Mouse (Mus musculus) gastrocnemius, adult 2 months (tissue): Measurements from ENCODE around the gene Col4a1. TPM values are rescaled to one million over a fixed set of nuclear protein-coding genes. Genes with fewer than 3 reads are reported as not detected.
A peak's percentile ranks its signal among the peaks of the same experiment; 100 is the strongest.

ENCODE experiments used
- DNase-seq: peaks from one replicate; pipeline ENCODE4 v3.0.0; 2022
- H3K27ac ChIP-seq: fragments of 200-600 bp; 2 replicates; pipeline ENCODE4 v1.8.1; 2022; ENCODE audit warnings: mild to moderate bottlenecking
- H3K4me3 ChIP-seq: fragments of 200-600 bp; 2 replicates; pipeline ENCODE4 v1.8.1; 2022; ENCODE audit warnings: mild to moderate bottlenecking, moderate library complexity
- CTCF ChIP-seq: fragments of 200-600 bp; IDR thresholded peaks from 2 replicates; pipeline ENCODE4 v1.8.1; 2022; ENCODE audit warnings: antibody characterized with exemption, mild to moderate bottlenecking, moderate library complexity
- intact Hi-C: fragments of 180-260 bp; cut with DNase I; formaldehyde crosslinking; loops from one replicate; pipeline ENCODE4 v1.15.1; 2025
- total RNA-seq, 2 experiments: library from RNA; stranded (reverse); gene quantifications; 2 replicates each; pipeline ENCODE4 v1.2.3; 2021

Gene Col4a1
- total RNA-seq, 2 experiments from 2014 or later = 73.3 to 117 TPM

GRCm38 (mm10) chr8:11308570-11308998, 4.0 kb downstream of the Col4a1 start:
- intact Hi-C loops = no loop called here
- peak overlapping the region; percentile 94 for H3K27ac ChIP-seq
- DNase-seq = no peak
- TF ChIP-seq CTCF = no peak
- H3K4me3 ChIP-seq = peak overlapping the region; percentile 82

GRCm38 (mm10) chr8:11307451-11307850, 5.2 kb downstream of the Col4a1 start:
- no peak for DNase-seq
- intact Hi-C loops = no loop called here
- peak overlapping the region; percentile 94 for H3K27ac ChIP-seq
- no peak for TF ChIP-seq CTCF
- H3K4me3 ChIP-seq = peak overlapping the region; percentile 82

GRCm38 (mm10) chr8:11305539-11305938, 7.1 kb downstream of the Col4a1 start:
- Histone ChIP-seq H3K4me3 (no peak overlapping the region), H3K27ac (peak overlapping the region; percentile 50)
- no peak for TF ChIP-seq CTCF
- no peak for DNase-seq
- intact Hi-C loops = no loop called here

- Histone ChIP-seq H3K4me3 (peak overlapping the region; percentile 26), H3K27ac (peak overlapping the region; percentile 50)
- DNase-seq = no peak
- no peak for TF ChIP-seq CTCF
- intact Hi-C loops = no loop called here
Observed at GRCm38 (mm10) chr8:11304027-11304601, 8.5 kb downstream of the Col4a1 start.

- no peak for TF ChIP-seq CTCF
- intact Hi-C loops = no loop called here
- no peak for DNase-seq
- 0 out of 2 replicates have a peak overlapping the region, but pooled peaks have one; percentile 9 for H3K27ac ChIP-seq
- H3K4me3 ChIP-seq = no peak overlapping the region
Observed at GRCm38 (mm10) chr8:11300436-11300835, 12.2 kb downstream of the Col4a1 start.

- DNase-seq = peak; percentile 7
- peak overlapping the region; percentile 71 for H3K27ac ChIP-seq
- intact Hi-C loops = no loop called here
- peak overlapping the region; percentile 18 for H3K4me3 ChIP-seq
- TF ChIP-seq CTCF = no peak
Observed at GRCm38 (mm10) chr8:11299317-11299602, 13.4 kb downstream of the Col4a1 start.

- TF ChIP-seq CTCF = no peak
- Histone ChIP-seq H3K27ac (peak overlapping the region; percentile 71), H3K4me3 (peak overlapping the region; percentile 17)
- no peak for DNase-seq
- intact Hi-C loops = no loop called here
Observed at GRCm38 (mm10) chr8:11298531-11299316, 13.9 kb downstream of the Col4a1 start.

- TF ChIP-seq CTCF = no peak
- intact Hi-C loops = no loop called here
Observed at GRCm38 (mm10) chr8:11297141-11297838, 15.3 kb downstream of the Col4a1 start.

GRCm38 (mm10) chr8:11296282-11296943, 16.2 kb downstream of the Col4a1 start:
- peak overlapping the region; percentile 40 for H3K4me3 ChIP-seq
- intact Hi-C loops = no loop called here
- no peak for TF ChIP-seq CTCF
- peak overlapping the region; percentile 78 for H3K27ac ChIP-seq
- DNase-seq = no peak

More at GRCm38 (mm10) chr8:11297141-11297838, 15.3 kb downstream of the Col4a1 start:
- peak; percentile 63 for DNase-seq
- Histone ChIP-seq H3K27ac (peak overlapping the region; percentile 78), H3K4me3 (peak overlapping the region; percentile 40)

- Histone ChIP-seq H3K4me3 (no peak overlapping the region), H3K27ac (peak overlapping the region; percentile 78)
- no peak for TF ChIP-seq CTCF
- peak; percentile 69 for DNase-seq
- intact Hi-C loops = no loop called here
Observed at GRCm38 (mm10) chr8:11292611-11293010, 20.0 kb downstream of the Col4a1 start.

- Histone ChIP-seq H3K4me3 (no peak overlapping the region), H3K27ac (peak overlapping the region; percentile 64)
- TF ChIP-seq CTCF = no peak
- no peak for DNase-seq
- intact Hi-C loops = no loop called here
Observed at GRCm38 (mm10) chr8:11290533-11290932, 22.1 kb downstream of the Col4a1 start.

GRCm38 (mm10) chr8:11288286-11288685, 24.3 kb downstream of the Col4a1 start:
- Histone ChIP-seq H3K27ac (peak overlapping the region; percentile 55), H3K4me3 (no peak overlapping the region)
- intact Hi-C loops = no loop called here
- no peak for TF ChIP-seq CTCF
- DNase-seq = peak; percentile 69

- intact Hi-C loops = no loop called here
- Histone ChIP-seq H3K27ac (no peak overlapping the region; the same call in 1 of the 2 replicates), H3K4me3 (no peak overlapping the region)
- no peak for TF ChIP-seq CTCF
- no peak for DNase-seq
Observed at GRCm38 (mm10) chr8:11287139-11287538, 25.5 kb downstream of the Col4a1 start.
